Mouse (Mus musculus): ENCODE measurements at regions not wholly inside any gene's neighbourhood (a gene's known extent, or its start where the extent isn't known, plus 50 kb on each side); places are given as distances from the start of the nearest gene placed in this dataset.
"Not testable (repeated sequence)": the region's sequence is repeated elsewhere in the genome, so short reads cannot be mapped to it uniquely, and the experiment has no call there.

DNA sequence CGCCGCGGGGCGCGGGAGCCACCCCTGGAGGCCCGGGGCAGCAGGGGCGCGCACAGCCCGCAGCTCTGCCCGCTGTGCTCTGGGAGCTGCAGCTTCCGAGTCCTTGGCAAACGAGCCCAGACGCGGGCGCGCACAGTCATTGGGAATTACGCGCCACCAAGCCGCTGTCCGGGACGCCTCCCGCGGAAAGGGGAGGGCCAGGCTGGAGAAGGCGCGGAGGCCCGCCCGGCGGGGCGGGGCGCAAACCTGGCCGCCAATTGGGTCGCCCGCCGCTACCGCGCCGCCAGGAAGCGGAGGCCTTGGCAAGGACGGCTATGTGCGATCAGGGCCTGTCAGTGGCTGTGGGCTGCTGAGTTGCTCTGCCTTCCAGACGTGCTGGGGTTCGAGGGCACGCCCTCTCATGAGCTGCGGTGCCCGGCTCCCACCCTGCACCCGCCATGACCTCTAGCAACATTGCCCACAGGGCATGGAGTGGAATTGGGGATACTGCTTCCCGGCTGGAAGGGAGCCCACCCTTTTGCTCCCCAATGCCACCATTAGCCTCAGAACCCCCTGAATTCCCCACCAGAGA lies 739.1 kb upstream of the Ywhaq start:
- DNase-seq (ENCODE audit: extremely low spot score, low spot score): peak; percentile 28

DNA sequence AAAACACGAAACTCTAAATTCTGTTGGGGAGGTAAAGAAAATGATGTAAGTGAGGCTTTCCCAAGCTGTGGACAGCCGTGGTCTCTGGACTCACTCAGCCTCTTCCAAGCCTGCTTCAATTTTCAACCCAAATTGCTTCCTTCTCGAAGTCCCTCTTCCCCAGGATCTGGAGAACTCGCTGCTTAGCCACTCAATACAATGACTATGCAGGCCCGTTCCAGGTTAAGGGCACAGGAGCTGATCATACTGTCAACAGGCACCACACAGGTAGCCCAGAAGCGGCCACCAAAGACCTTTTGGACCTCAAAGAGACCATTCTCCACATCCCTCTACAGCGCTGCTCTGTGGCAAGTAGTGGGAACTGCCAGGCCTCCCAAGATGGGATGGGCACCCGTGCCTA lies 737.9 kb upstream of the Ywhaq start:
- DNase-seq (ENCODE audit: extremely low spot score, low spot score): not testable (repeated sequence)
